Mouse (Mus musculus): ENCODE data around the gene Kcnn3.

The Kcnn3 gene

GRCm38 (mm10) chr3:89565371-89565770 lies 45.4 kb downstream of the Kcnn3 start:
- in situ Hi-C loops (cut with MboI): no loop called here

GRCm38 (mm10) chr3:89569058-89569457 lies 49.1 kb downstream of the Kcnn3 start:
- in situ Hi-C loops (cut with MboI): no loop called here

GRCm38 (mm10) chr3:89569707-89570324 lies 49.9 kb downstream of the Kcnn3 start:
- in situ Hi-C loops (cut with MboI): no loop called here

GRCm38 (mm10) chr3:89570362-89570761 lies 50.4 kb downstream of the Kcnn3 start:
- in situ Hi-C loops (cut with MboI): no loop called here

- in situ Hi-C loops (cut with MboI): no loop called here
Observed at GRCm38 (mm10) chr3:89574260-89574659, 54.3 kb downstream of the Kcnn3 start.

- in situ Hi-C loops (cut with MboI): no loop called here
Observed at GRCm38 (mm10) chr3:89576381-89576780, 56.4 kb downstream of the Kcnn3 start.

- in situ Hi-C loops (cut with MboI): no loop called here
Observed at GRCm38 (mm10) chr3:89577154-89577553, 57.2 kb downstream of the Kcnn3 start.

- in situ Hi-C loops (cut with MboI): no loop called here
Observed at GRCm38 (mm10) chr3:89578083-89578482, 58.1 kb downstream of the Kcnn3 start.

- in situ Hi-C loops (cut with MboI): no loop called here
Observed at GRCm38 (mm10) chr3:89578803-89579202, 58.8 kb downstream of the Kcnn3 start.

GRCm38 (mm10) chr3:89584254-89584653 lies 64.3 kb downstream of the Kcnn3 start:
- in situ Hi-C loops (cut with MboI): no loop called here

- in situ Hi-C loops (cut with MboI): no loop called here
Observed at GRCm38 (mm10) chr3:89588436-89588835, 68.5 kb downstream of the Kcnn3 start.

- in situ Hi-C loops (cut with MboI): no loop called here
Observed at GRCm38 (mm10) chr3:89589321-89589720, 69.4 kb downstream of the Kcnn3 start.

GRCm38 (mm10) chr3:89590386-89590785 lies 70.4 kb downstream of the Kcnn3 start:
- in situ Hi-C loops (cut with MboI): no loop called here

GRCm38 (mm10) chr3:89591461-89591860 lies 71.5 kb downstream of the Kcnn3 start:
- in situ Hi-C loops (cut with MboI): no loop called here

GRCm38 (mm10) chr3:89592809-89593208 lies 72.8 kb downstream of the Kcnn3 start:
- in situ Hi-C loops (cut with MboI): no loop called here

GRCm38 (mm10) chr3:89593524-89593923 lies 73.6 kb downstream of the Kcnn3 start:
- in situ Hi-C loops (cut with MboI): no loop called here

GRCm38 (mm10) chr3:89598361-89598760 lies 78.4 kb downstream of the Kcnn3 start:
- in situ Hi-C loops (cut with MboI): no loop called here

- in situ Hi-C loops (cut with MboI): no loop called here
Observed at GRCm38 (mm10) chr3:89598967-89599366, 79.0 kb downstream of the Kcnn3 start.

- in situ Hi-C loops (cut with MboI): no loop called here
Observed at GRCm38 (mm10) chr3:89601060-89601459, 81.1 kb downstream of the Kcnn3 start.

GRCm38 (mm10) chr3:89603300-89603699 lies 83.3 kb downstream of the Kcnn3 start:
- in situ Hi-C loops (cut with MboI): no loop called here

- in situ Hi-C loops (cut with MboI): no loop called here
Observed at GRCm38 (mm10) chr3:89605235-89605634, 85.3 kb downstream of the Kcnn3 start.

- in situ Hi-C loops (cut with MboI): no loop called here
Observed at GRCm38 (mm10) chr3:89607327-89607726, 87.4 kb downstream of the Kcnn3 start.

- in situ Hi-C loops (cut with MboI): no loop called here
Observed at GRCm38 (mm10) chr3:89612048-89612447, 92.1 kb downstream of the Kcnn3 start.
